Mouse (Mus musculus) liver, embryonic 14.5 days (tissue): Measurements from ENCODE around the gene Ptprc. TPM values are rescaled to one million over a fixed set of nuclear protein-coding genes. Genes with fewer than 3 reads are reported as not detected.
A peak's percentile ranks its signal among the peaks of the same experiment; 100 is the strongest.

Experiments used
- ATAC-seq: fragments of 200-750 bp; cut with Nextera tagmentation; 2 replicates; pipeline ENCODE4 v1.8.0; 2017; ENCODE audit warnings: moderate number of reproducible peaks, mild to moderate bottlenecking, moderate library complexity; ENCODE audit not compliant: insufficient read depth
- DNase-seq, 3 experiments: peaks; one replicate each; pipeline ENCODE4 v3.0.0-alpha.2; 2012 to 2013; ENCODE audit warnings: low read depth in 3 of 3, low spot score in 3 of 3
- H3K27ac ChIP-seq: fragments of 300-500 bp; sonication (generic); 2 replicates; pipeline ENCODE4 v1.5.1; 2014; ENCODE audit warnings: moderate library complexity, mild to moderate bottlenecking, control low read depth, inconsistent platforms
- H3K27me3 ChIP-seq: fragments of 300-500 bp; sonication (generic); 2 replicates; pipeline ENCODE4 v1.6.1; 2014; ENCODE audit warnings: mild to moderate bottlenecking, low read length, moderate library complexity; ENCODE audit not compliant: control insufficient read depth, insufficient read depth
- H3K36me3 ChIP-seq: fragments of 300-500 bp; sonication (generic); replicated peaks from 2 replicates; pipeline ENCODE4 v1.6.1; 2014; ENCODE audit warnings: low read depth; ENCODE audit not compliant: control insufficient read depth, insufficient read depth
- H3K4me1 ChIP-seq, 2 experiments: fragments of 200-500 bp in 1 of 2; fragments of 300-500 bp in 1 of 2; sonication (generic) in 1 of 2; replicated peaks; 2 replicates each; pipeline ENCODE4 v1.6.1; 2012 to 2014; ENCODE audit warnings: antibody characterized with exemption in 1 of 2, inconsistent platforms in 1 of 2, low read length in 1 of 2; ENCODE audit not compliant: control insufficient read depth in 2 of 2, insufficient read depth in 2 of 2
- H3K4me2 ChIP-seq: fragments of 300-500 bp; sonication (generic); 2 replicates; pipeline ENCODE4 v1.6.1; 2014; ENCODE audit warnings: low read depth, mild to moderate bottlenecking, control low read depth, moderate library complexity
- H3K4me3 ChIP-seq, 2 experiments: fragments of 200-500 bp in 1 of 2; fragments of 300-500 bp in 1 of 2; sonication (generic) in 1 of 2; 2 replicates each; pipeline ENCODE4 v1.5.1; 2012 to 2014; ENCODE audit warnings: low read depth in 2 of 2, low read length in 2 of 2, mild to moderate bottlenecking in 2 of 2, control low read depth in 1 of 2, inconsistent platforms in 1 of 2, moderate library complexity in 1 of 2; ENCODE audit not compliant: insufficient read depth in 1 of 2
- H3K9ac ChIP-seq: fragments of 300-500 bp; sonication (generic); replicated peaks from 2 replicates; pipeline ENCODE4 v1.6.1; 2014; ENCODE audit warnings: mild to moderate bottlenecking, control low read depth, moderate library complexity
- H3K9me3 ChIP-seq: fragments of 300-500 bp; sonication (generic); 2 replicates; pipeline ENCODE4 v1.6.1; 2016; ENCODE audit warnings: low read length, mixed read lengths; ENCODE audit not compliant: control insufficient read depth
- CTCF ChIP-seq: IDR thresholded peaks from 2 replicates; pipeline ENCODE4 v1.5.1; 2016; ENCODE audit warnings: antibody characterized with exemption, low read depth, control low read depth
- EP300 ChIP-seq: IDR thresholded peaks from 2 replicates; pipeline ENCODE4 v1.6.1; 2016; ENCODE audit warnings: antibody characterized with exemption, low read depth
- WGBS: fragments of 180-500 bp; shearing (Covaris S2); extraction: QIAGEN DNeasy Blood & Tissue Kit; methylation state at CpG from one replicate; pipeline ENCODE4 v1.1.7; 2014; ENCODE audit not compliant: insufficient replicate concordance; 5-methylcytosine and 5-hydroxymethylcytosine counted together
- polyA plus RNA-seq, 2 experiments: library from polyadenylated mRNA; depleted of rRNA in 1 of 2; stranded (reverse) in 1 of 2; unstranded in 1 of 2; fragments of >200 nt; fragmentation: Nextera tagmentation in 1 of 2; extraction: Ambion mirVana in 1 of 2; gene quantifications; 2 replicates each; pipeline versions ENCODE4 v1.2.1 to v1.2.3; 2012 to 2014

Gene Ptprc
- polyA plus RNA-seq (2012; rRNA removed) (3.1 and 4.1 TPM in 2 replicates), polyA plus RNA-seq (2014; fragmentation: Nextera tagmentation; extraction: Ambion mirVana) (5.5 and 5.8 TPM in 2 replicates)

DNA sequence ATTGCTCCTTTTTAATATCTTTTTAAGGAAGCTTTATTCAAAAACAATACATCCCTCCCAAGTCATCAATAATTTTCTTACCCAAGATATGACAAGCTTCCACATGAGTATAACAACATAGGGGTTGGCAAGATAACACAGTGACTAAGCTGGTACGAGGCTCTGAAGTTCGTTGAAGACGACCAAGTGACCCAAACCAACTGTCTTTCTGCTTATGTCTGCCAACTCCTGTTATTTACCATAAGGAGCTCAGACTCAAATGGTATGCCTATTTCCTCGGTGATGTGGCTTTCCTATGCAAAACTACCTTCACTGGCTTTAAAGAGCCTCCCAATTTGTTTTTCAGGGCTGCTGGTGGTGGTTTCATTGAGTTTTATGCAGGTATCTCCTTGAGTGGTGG lies at the start of gene Ptprc:
TSS of gene Ptprc (minus strand) at position 215 of the 400 bp plus-strand sequence.
- DNase-seq (no peak), ATAC-seq (no peak)
- TF ChIP-seq EP300 (no peak), CTCF (no peak)
- Histone ChIP-seq H3K4me3 (peak within 1 kb of the TSS; percentile 27 to 31; a peak in 3 of 4 replicates), H3K4me1 (no peaks in the 10 kb centered on the region), H3K27ac (no peak within 1 kb of the TSS), H3K36me3 (no peaks in the 10 kb centered on the region), H3K9me3 (no peaks in the 10 kb centered on the region), H3K27me3 (no peaks in the 10 kb centered on the region), H3K4me2 (no peak within 1 kb of the TSS), H3K9ac (no peak within 1 kb of the TSS)
- WGBS: 13% methylated on average over 4 of the region's 4 CpGs

DNA sequence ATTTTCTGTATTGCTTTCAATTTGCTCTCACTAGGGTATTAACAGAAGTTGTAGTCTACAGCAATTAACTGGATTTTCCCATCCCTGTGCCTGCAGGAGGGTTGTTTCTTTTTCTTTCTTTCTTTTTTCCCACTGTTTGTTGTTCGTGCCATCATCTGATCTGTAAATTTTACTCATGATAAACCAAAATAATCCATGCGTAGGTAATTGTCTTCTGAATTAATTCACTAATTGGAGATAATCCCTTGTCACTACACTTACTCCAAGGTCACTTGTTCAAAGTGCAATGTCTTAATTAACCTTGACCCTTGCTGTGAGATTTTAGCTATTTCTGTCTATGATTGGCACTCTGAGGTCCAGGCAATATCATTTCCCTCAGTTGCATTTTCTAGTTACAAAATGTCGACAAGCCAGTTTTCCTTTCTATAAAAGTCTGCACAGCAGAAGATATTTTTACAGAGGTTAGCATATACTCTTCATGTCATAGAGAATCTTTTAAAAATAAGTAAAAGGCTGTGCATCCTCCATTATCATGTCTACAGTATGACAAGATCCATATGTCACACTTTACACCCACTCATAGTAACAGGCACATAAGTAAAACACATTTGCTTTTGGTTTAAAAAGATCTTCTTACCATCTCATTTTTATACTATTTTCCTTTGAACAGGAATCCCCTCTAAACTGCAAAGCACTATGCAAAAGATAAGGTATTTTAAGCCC lies 39.4 kb upstream of the Ptprc start:
- Histone ChIP-seq H3K9me3 (no peaks in the 10 kb centered on the region), H3K36me3 (no peaks in the 10 kb centered on the region), H3K9ac (no peak overlapping the region), H3K27ac (no peak overlapping the region), H3K4me3 (no peak overlapping the region), H3K4me1 (no peaks in the 10 kb centered on the region), H3K27me3 (no peaks in the 10 kb centered on the region), H3K4me2 (no peak overlapping the region)
- DNase-seq (no peak), ATAC-seq (no peak)
- WGBS: 56% methylated on average over 3 of the region's 3 CpGs
- TF ChIP-seq EP300 (no peak), CTCF (no peak)

DNA sequence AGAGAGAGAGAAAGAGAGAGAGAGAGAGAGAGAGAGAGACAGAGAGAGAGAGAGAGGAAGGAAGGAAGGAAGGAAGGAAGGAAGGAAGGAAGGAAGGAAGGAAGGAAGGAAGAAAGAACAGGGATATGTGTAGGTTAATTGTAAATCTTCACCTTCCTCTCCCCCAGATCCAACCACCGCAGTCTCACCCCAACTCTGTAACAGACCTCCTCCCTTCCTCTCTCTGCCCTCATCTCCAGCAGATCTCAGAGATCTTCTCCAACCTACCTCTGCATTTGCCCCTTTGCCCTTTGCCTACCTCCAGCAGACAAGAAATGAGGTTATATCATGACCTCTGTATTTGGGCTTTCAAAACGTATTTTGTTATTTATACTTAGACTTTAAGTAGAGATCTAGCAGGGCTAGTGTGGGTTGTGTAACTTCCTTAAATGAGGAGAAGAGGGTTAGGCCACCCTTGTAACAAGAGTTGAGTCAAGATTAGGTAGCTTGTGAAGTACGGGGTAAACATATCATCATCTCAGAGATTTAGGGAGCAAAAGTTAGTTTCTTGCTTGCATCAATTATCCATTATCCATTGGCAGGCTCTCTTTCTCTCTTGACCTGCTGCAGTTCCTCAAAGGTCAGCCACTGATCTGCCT lies 35.0 kb upstream of the Ptprc start:
- TF ChIP-seq EP300 (no peak), CTCF (no peak)
- WGBS: 51% methylated on average over 3 of the region's 3 CpGs
- Histone ChIP-seq H3K9me3 (no peaks in the 10 kb centered on the region), H3K36me3 (no peaks in the 10 kb centered on the region), H3K9ac (no peak overlapping the region), H3K4me2 (no peak overlapping the region), H3K27ac (no peak overlapping the region), H3K4me3 (no peak overlapping the region), H3K4me1 (no peaks in the 10 kb centered on the region), H3K27me3 (no peaks in the 10 kb centered on the region)
- no peak for ATAC-seq
- no peak for DNase-seq

DNA sequence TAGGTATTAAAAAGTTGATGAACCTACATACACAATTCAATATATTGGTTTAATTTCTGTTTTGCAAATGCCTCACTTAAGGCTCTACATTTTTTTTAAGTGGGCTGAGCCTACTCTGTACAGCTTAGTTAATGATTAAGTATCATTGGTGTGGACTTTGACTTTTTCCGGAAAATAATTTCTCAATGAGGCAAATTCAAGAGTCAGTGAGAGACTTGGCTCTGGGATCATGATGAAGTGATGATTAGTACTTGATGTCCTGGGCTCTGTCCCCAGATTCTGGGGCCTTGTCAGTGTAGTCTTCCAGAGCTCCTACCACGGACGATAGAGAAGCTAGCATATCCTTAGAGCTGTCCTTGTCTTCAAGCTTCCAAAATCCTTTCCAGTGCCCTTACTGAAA lies 34.2 kb upstream of the Ptprc start:
- ATAC-seq (no peak), DNase-seq (no peak)
- H3K9ac ChIP-seq: no peak overlapping the region
- H3K27me3 ChIP-seq: no peaks in the 10 kb centered on the region
- H3K9me3 ChIP-seq: no peaks in the 10 kb centered on the region
- TF ChIP-seq EP300: no peak
- no peaks in the 10 kb centered on the region for H3K4me1 ChIP-seq
- no peak overlapping the region for H3K4me3 ChIP-seq
- no peaks in the 10 kb centered on the region for H3K36me3 ChIP-seq
- no peak overlapping the region for H3K4me2 ChIP-seq
- H3K27ac ChIP-seq: no peak overlapping the region
- WGBS: 74% methylated on average over 3 of the region's 3 CpGs

DNA sequence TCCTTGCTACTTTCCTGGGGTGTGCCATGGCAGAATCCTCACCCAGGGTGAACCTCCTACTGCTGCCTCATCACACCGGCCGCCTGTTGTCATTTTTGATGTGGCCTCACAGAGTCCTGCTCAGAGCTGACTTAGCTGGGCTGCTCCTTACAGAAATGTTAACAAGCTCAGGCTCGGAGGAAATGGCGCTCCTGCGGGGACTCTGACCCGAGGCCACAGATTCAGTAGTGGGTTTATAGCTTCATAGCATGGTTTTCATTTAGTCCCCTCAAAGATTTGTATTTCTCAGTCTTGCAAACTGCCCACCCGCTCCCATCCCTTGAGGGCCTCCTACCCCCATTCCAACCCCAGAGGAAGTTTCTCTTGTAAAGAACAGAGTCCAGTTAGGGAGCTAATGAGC lies 30.5 kb upstream of the Ptprc start:
- WGBS: 63% methylated on average over 7 of the region's 7 CpGs
- no peak for ATAC-seq
- H3K27ac ChIP-seq: no peak overlapping the region

More for the DNA sequence above, 30.5 kb upstream of the Ptprc start:
- no peak for TF ChIP-seq EP300
- no peak for TF ChIP-seq CTCF
- no peak for DNase-seq
- H3K4me2 ChIP-seq: no peak overlapping the region
- H3K4me3 ChIP-seq: no peak overlapping the region
- H3K9ac ChIP-seq: no peak overlapping the region
- H3K4me1 ChIP-seq: no peaks in the 10 kb centered on the region
- no peaks in the 10 kb centered on the region for H3K27me3 ChIP-seq
- no peaks in the 10 kb centered on the region for H3K9me3 ChIP-seq
- no peaks in the 10 kb centered on the region for H3K36me3 ChIP-seq
